Mouse (Mus musculus) natural killer cell, adult 2 months (primary cell): ENCODE data around the gene Dnal4.

Experiments
- DNase-seq, 2 experiments: peaks; one replicate each; pipeline ENCODE4 v3.0.0; 2022; ENCODE audit warnings: low spot score in 2 of 2

Gene Dnal4

GRCm38 (mm10) chr15:79733640-79734039 is 44.0 kb downstream of the Dnal4 start:
- no peak for DNase-seq

GRCm38 (mm10) chr15:79733192-79733591 is 44.5 kb downstream of the Dnal4 start:
- no peak for DNase-seq

DNA sequence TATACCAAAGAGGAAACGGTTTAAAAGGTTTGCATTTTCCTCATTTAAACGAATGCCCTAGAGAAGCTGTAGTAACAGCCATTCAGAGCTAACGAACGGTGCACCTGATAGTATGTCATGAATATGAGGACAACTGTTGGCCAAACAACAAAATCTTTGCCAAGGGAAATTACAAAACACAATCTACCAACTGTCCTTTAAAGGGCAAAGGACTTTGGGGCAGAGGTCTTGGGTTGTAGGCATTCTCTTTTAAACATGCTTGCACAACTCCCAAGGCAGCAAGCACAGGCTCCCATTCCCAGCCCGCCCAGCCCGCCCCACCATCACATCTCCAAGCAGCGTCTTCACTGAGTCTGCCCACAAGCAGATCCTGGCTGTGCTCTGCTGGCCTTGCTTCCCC is 46.1 kb downstream of the Dnal4 start:
- DNase-seq = no peak

GRCm38 (mm10) chr15:79728731-79729388 is 48.8 kb downstream of the Dnal4 start:
- DNase-seq = no peak

- no peak for DNase-seq
These were observed 49.3 kb downstream of the Dnal4 start for GRCm38 (mm10) chr15:79728311-79728710.

GRCm38 (mm10) chr15:79727840-79728239 is 49.8 kb downstream of the Dnal4 start:
- no peak for DNase-seq

GRCm38 (mm10) chr15:79725190-79725789 is 52.4 kb downstream of the Dnal4 start:
- DNase-seq = no peak

GRCm38 (mm10) chr15:79723439-79723838 is 54.2 kb downstream of the Dnal4 start:
- peak; percentile 64 to 70 for DNase-seq

GRCm38 (mm10) chr15:79720796-79721195 is 56.9 kb downstream of the Dnal4 start:
- no peak for DNase-seq

- DNase-seq = no peak
These were observed 57.4 kb downstream of the Dnal4 start for GRCm38 (mm10) chr15:79720267-79720666.

DNA sequence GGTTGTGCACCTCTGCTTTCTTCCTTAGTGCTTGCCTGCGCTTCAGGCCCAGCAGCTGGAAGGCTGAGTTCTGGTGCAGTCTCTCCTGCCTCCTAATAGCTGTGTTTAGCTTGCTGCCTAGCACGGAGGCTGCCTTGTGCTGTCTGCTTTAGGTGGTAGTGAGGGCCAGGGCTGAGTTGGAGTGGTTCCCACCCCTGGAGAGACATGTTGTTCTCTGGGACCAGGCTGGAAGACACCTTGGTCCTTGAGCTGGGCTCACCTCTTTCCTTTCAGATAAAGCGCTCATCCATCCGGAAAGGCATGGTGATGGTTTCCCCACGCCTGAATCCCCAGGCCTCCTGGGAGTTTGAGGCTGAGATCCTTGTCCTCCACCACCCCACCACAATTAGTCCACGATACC is 60.9 kb downstream of the Dnal4 start:
- no peak for DNase-seq

DNA sequence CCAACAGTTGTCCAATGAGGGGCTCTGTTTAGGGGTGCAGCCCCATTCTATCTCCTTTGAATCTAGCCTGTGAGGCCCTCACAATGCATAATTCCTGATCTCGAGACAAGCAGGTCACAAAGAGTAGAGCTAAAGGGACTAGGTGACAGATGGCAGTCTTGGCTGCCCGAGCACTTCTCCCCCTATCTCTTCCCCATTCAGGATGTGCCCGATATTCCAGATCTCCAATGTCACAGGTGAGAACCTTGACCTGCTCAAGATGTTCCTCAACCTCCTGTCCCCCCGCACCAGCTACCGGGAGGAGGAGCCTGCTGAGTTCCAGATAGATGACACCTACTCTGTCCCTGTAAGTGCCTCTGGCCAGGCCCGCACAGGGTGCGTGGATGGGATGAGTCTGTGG is 62.0 kb downstream of the Dnal4 start:
- no peak for DNase-seq
